Mouse (Mus musculus): ENCODE data around the gene Atp8a1. TPM values are rescaled to one million over a fixed set of nuclear protein-coding genes. Genes with fewer than 3 reads are reported as not detected.
A peak's percentile ranks its signal among the peaks of the same experiment; 100 is the strongest.

Atp8a1 gene
- polyA plus RNA-seq, 1 experiment from 2014 or later: 44.5 TPM

GRCm38 (mm10) chr5:67599935-67600334 lies 247.3 kb downstream of the Atp8a1 start:
- WGBS: 84% methylated on average over 9 of the region's 9 CpGs
- TF ChIP-seq CTCF (IDR thresholded peaks at IDR 0.05; ENCODE audit: low read depth): no peak

GRCm38 (mm10) chr5:67595629-67596028 lies 251.6 kb downstream of the Atp8a1 start:
- 60% methylated on average over 7 of the region's 7 CpGs for WGBS
- Histone ChIP-seq H3K27me3 (ENCODE audit: insufficient read depth, low read length) (no peaks in the 10 kb centered on the region), H3K4me2 (no peak overlapping the region), H3K27ac (ENCODE audit: low read depth) (no peak overlapping the region), H3K4me3 (ENCODE audit: low read depth, low read length) (no peak overlapping the region), H3K36me3 (ENCODE audit: insufficient read depth) (no peaks in the 10 kb centered on the region), H3K9me3 (ENCODE audit: low read depth, low read length) (no peaks in the 10 kb centered on the region), H3K9ac (no peak overlapping the region), H3K4me1 (ENCODE audit: insufficient read depth) (no peaks in the 10 kb centered on the region)
- TF ChIP-seq CTCF (IDR thresholded peaks at IDR 0.05; ENCODE audit: low read depth): no peak
- no peak for ATAC-seq (ENCODE audit: insufficient read depth)
- DNase-seq: no peak

More at GRCm38 (mm10) chr5:67599935-67600334, 247.3 kb downstream of the Atp8a1 start:
- no peak overlapping the region for H3K27ac ChIP-seq (ENCODE audit: low read depth)
- H3K4me1 ChIP-seq (ENCODE audit: insufficient read depth): no peaks in the 10 kb centered on the region
- no peaks in the 10 kb centered on the region for H3K9me3 ChIP-seq (ENCODE audit: low read depth, low read length)
- no peak overlapping the region for H3K4me3 ChIP-seq (ENCODE audit: low read depth, low read length)
- DNase-seq (no peak), ATAC-seq (ENCODE audit: insufficient read depth) (no peak)
- peaks cover 2% of the 10 kb centered on the region; the same call in 1 of the 2 replicates for H3K27me3 ChIP-seq (ENCODE audit: insufficient read depth, low read length)
- no peaks in the 10 kb centered on the region for H3K36me3 ChIP-seq (ENCODE audit: insufficient read depth)
- no peak overlapping the region for H3K9ac ChIP-seq
- H3K4me2 ChIP-seq: no peak overlapping the region

- Histone ChIP-seq H3K27me3 (ENCODE audit: insufficient read depth, low read length) (no peaks in the 10 kb centered on the region), H3K27ac (ENCODE audit: low read depth) (no peak overlapping the region), H3K4me3 (ENCODE audit: low read depth, low read length) (no peak overlapping the region), H3K4me2 (no peak overlapping the region), H3K36me3 (ENCODE audit: insufficient read depth) (no peaks in the 10 kb centered on the region), H3K9ac (no peak overlapping the region), H3K4me1 (ENCODE audit: insufficient read depth) (no peaks in the 10 kb centered on the region), H3K9me3 (ENCODE audit: low read depth, low read length) (no peaks in the 10 kb centered on the region)
- TF ChIP-seq CTCF (IDR thresholded peaks at IDR 0.05; ENCODE audit: low read depth): no peak
- DNase-seq: no peak
- no peak for ATAC-seq (ENCODE audit: insufficient read depth)
- 56% methylated on average over 1 of the region's 1 CpGs for WGBS
These were observed 252.2 kb downstream of the Atp8a1 start for GRCm38 (mm10) chr5:67595070-67595469.

GRCm38 (mm10) chr5:67579725-67580633 lies 267.3 kb downstream of the Atp8a1 start:
- Histone ChIP-seq H3K27ac (ENCODE audit: low read depth) (no peak overlapping the region), H3K27me3 (ENCODE audit: insufficient read depth, low read length) (no peaks in the 10 kb centered on the region), H3K36me3 (ENCODE audit: insufficient read depth) (no peaks in the 10 kb centered on the region), H3K9ac (no peak overlapping the region), H3K9me3 (ENCODE audit: low read depth, low read length) (no peaks in the 10 kb centered on the region), H3K4me2 (no peak overlapping the region), H3K4me3 (ENCODE audit: low read depth, low read length) (no peak overlapping the region), H3K4me1 (ENCODE audit: insufficient read depth) (peaks cover under 1% of the 10 kb centered on the region; the same call in 1 of the 2 replicates)
- TF ChIP-seq CTCF (IDR thresholded peaks at IDR 0.05; ENCODE audit: low read depth): peak; percentile 31; the same call in 1 of the 2 replicates
- DNase-seq (peak; percentile 49), ATAC-seq (ENCODE audit: insufficient read depth) (no peak)
- WGBS: 38% methylated on average over 6 of the region's 6 CpGs

GRCm38 (mm10) chr5:67575705-67576104 lies 271.5 kb downstream of the Atp8a1 start:
- no peak overlapping the region for H3K27ac ChIP-seq (ENCODE audit: low read depth)
- H3K27me3 ChIP-seq (ENCODE audit: insufficient read depth, low read length): no peaks in the 10 kb centered on the region
- H3K4me3 ChIP-seq (ENCODE audit: low read depth, low read length): no peak overlapping the region
- H3K9me3 ChIP-seq (ENCODE audit: low read depth, low read length): no peaks in the 10 kb centered on the region
- H3K9ac ChIP-seq: no peak overlapping the region
- WGBS: 49% methylated on average over 2 of the region's 2 CpGs
- no peak for TF ChIP-seq CTCF (IDR thresholded peaks at IDR 0.05; ENCODE audit: low read depth)
- no peak overlapping the region for H3K4me2 ChIP-seq
- H3K4me1 ChIP-seq (ENCODE audit: insufficient read depth): peaks cover 21% of the 10 kb centered on the region
- DNase-seq: peak; percentile 54
- ATAC-seq (ENCODE audit: insufficient read depth): no peak
- no peaks in the 10 kb centered on the region for H3K36me3 ChIP-seq (ENCODE audit: insufficient read depth)

GRCm38 (mm10) chr5:67574039-67574438 lies 273.2 kb downstream of the Atp8a1 start:
- 45% methylated on average over 9 of the region's 9 CpGs for WGBS
- peak; percentile 25; the same call in 1 of the 2 replicates for ATAC-seq (ENCODE audit: insufficient read depth)

GRCm38 (mm10) chr5:67572552-67573155 lies 274.6 kb downstream of the Atp8a1 start:
- DNase-seq (peak; percentile 93), ATAC-seq (ENCODE audit: insufficient read depth) (peak; percentile 88)
- no peak overlapping the region for H3K4me3 ChIP-seq (ENCODE audit: low read depth, low read length)
- no peaks in the 10 kb centered on the region for H3K36me3 ChIP-seq (ENCODE audit: insufficient read depth)
- H3K4me2 ChIP-seq: no peak overlapping the region
- no peaks in the 10 kb centered on the region for H3K9me3 ChIP-seq (ENCODE audit: low read depth, low read length)
- whole genome bisulfite sequencing: 25% methylated on average over 6 of the region's 6 CpGs
- no peak for TF ChIP-seq CTCF (IDR thresholded peaks at IDR 0.05; ENCODE audit: low read depth)
- no peaks in the 10 kb centered on the region for H3K27me3 ChIP-seq (ENCODE audit: insufficient read depth, low read length)
- no peak overlapping the region for H3K27ac ChIP-seq (ENCODE audit: low read depth)
- peaks cover 21% of the 10 kb centered on the region for H3K4me1 ChIP-seq (ENCODE audit: insufficient read depth)
- no peak overlapping the region for H3K9ac ChIP-seq

More at GRCm38 (mm10) chr5:67574039-67574438, 273.2 kb downstream of the Atp8a1 start:
- DNase-seq: peak; percentile 64
- no peak for TF ChIP-seq CTCF (IDR thresholded peaks at IDR 0.05; ENCODE audit: low read depth)
- H3K4me3 ChIP-seq (ENCODE audit: low read depth, low read length): no peak overlapping the region
- no peaks in the 10 kb centered on the region for H3K36me3 ChIP-seq (ENCODE audit: insufficient read depth)
- H3K9me3 ChIP-seq (ENCODE audit: low read depth, low read length): no peaks in the 10 kb centered on the region
- H3K27me3 ChIP-seq (ENCODE audit: insufficient read depth, low read length): no peaks in the 10 kb centered on the region
- no peak overlapping the region for H3K9ac ChIP-seq
- no peak overlapping the region for H3K4me2 ChIP-seq
- peaks cover 21% of the 10 kb centered on the region for H3K4me1 ChIP-seq (ENCODE audit: insufficient read depth)
- H3K27ac ChIP-seq (ENCODE audit: low read depth): peak overlapping the region; percentile 16; the same call in 1 of the 2 replicates

Small RNA genes within 50 kb of the gene (microRNA-seq; reads per million reads assigned to microRNA genes)
- not detected for gene Gm23617 (ENCODE audit: borderline number of aligned reads)

Other genes starting within 250 kb of the Atp8a1 start
- gene Shisa3, start 239.6 kb downstream of the Atp8a1 start, polyA plus RNA-seq (2014; fragmentation: Nextera tagmentation; extraction: Ambion mirVana): 4.7 and 5.5 TPM in 2 replicates
- gene Gm5108, start 94.2 kb upstream of the Atp8a1 start, polyA plus RNA-seq (2014; fragmentation: Nextera tagmentation; extraction: Ambion mirVana): not detected in 2 replicates
- gene Gm21905, start 99.0 kb upstream of the Atp8a1 start, polyA plus RNA-seq (2014; fragmentation: Nextera tagmentation; extraction: Ambion mirVana): not detected in 2 replicates
- gene Grxcr1, start 184.4 kb upstream of the Atp8a1 start, polyA plus RNA-seq (2014; fragmentation: Nextera tagmentation; extraction: Ambion mirVana): not detected in 2 replicates

All from lung, embryonic 14.5 days (tissue).